Mouse (Mus musculus) B cell, adult 2 months (primary cell): ENCODE data around the gene Tbl3.
"Not testable (repeated sequence)": the region's sequence is repeated elsewhere in the genome, so short reads cannot be mapped to it uniquely, and the experiment has no call there.

ENCODE experiments used
- DNase-seq, 2 experiments: peaks; one replicate each; pipeline ENCODE4 v3.0.0; 2022

Gene Tbl3

DNA sequence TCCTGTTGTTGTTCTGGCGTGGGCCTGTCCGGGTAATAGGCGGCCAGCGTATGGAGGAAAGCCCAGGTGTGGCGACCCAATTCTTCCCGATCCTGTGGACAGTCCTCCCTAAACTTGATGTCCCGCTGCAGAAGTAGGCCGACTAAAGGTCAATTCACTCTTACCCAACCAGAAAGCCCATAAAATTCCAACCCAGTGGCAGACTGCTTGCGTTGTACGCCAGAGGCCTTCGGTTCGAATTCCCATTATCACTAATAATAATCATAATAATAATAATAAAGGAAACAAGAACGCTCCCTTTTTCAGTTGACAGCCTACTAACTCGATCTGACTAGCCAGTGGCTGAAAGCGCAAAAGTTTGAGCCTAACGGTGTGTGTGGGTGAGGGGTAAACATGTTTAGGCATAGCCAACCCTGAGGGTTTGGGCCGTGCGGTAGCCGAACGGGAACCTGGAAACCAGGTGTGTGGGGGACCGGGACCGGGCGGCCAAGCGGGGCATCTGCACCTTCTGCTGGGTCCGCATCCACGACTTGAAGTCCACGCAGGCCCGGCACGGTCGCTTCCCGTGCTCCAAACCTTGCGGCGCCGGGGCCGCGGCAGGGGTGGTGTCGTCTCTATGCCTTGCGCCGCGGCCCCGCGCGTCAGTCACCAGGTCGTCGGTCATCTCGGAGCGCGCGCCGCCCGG, 12.0 kb downstream of the Tbl3 start:
- no peak for DNase-seq

DNA sequence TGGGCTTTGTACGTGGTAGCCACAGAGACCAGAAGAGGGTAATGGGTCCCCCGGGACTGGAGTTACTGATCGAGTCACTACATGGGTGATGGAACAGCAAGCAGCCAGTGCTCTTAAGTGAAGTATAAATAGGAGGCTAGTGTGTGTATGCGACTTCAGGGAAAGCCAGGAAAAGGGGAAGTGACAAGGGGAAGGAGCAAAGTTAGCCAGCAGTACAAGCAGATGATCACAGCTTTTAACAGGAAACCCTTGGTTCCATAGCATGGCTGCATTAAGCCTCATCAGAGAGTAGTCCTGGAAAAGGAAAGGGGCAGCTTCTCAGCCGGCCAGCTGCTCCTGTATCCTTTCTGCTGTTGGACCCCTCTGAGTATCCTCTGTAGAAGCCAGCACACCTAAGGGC, 15.1 kb downstream of the Tbl3 start:
- no peak for DNase-seq

DNA sequence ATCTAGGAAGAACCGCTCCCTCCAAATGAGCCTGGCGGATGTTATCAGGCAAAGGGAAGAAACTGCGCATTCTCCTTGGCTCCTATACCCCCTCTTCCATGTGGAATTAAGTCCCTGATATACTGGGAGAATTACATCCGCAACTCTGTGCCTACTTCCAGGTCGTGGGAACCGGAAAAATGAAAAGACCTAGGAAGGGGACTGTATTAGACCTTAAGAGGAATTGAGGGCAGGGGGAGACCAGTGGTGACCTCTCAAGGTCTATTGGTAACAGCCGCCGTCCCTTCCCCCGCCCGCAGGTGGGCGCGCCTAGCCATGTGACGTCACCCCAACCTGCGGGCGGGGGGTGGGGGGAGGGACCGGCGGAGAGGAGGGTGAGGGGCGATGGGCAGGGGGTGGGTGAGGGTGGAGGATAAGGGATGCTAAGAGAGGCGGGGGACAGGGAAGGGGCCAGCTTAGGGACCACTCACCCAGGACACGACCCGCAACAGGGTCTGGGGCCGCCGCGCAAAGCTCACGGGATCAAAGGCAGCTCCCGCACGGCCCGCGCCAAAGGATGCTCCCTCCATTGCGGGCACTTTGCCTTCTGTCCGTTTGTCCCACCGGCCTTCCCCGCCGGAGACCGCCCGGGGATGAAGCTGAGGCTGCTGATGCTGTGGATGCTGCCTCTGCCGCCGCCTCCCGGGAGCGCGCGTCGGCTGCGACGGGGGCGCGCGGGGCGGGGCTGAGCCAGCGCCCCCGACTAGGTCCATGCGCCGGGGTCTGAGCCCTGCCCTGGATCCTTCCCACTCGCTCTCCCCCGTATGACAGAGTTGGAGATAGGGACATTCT, 18.0 kb downstream of the Tbl3 start, which contains the start of gene Syngr3:
Gene Syngr3, minus strand, starts transcription at position 705 of the 831 bp plus-strand sequence.
- peak in 1 of 2 experiments; percentile 26 for DNase-seq

DNA sequence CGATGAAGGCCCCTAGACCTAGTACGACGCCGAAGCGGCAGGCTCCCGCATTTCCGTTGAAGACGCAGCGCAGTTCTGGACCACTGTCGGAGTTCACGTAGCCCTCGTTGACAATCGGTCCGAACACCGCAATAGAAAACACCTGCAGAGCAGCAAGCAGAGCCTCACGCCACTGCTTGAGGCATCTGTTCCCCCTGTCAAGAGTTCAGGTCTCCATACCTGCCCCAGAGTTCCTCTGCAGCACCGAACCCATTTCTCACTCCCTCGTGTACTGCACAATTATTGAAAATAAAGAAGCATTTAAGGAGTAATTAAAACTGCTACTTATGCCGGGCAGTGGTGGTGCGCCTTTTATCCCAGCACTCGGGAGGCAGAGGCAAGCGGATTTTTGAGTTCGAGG, 19.9 kb downstream of the Tbl3 start:
- no peak for DNase-seq

DNA sequence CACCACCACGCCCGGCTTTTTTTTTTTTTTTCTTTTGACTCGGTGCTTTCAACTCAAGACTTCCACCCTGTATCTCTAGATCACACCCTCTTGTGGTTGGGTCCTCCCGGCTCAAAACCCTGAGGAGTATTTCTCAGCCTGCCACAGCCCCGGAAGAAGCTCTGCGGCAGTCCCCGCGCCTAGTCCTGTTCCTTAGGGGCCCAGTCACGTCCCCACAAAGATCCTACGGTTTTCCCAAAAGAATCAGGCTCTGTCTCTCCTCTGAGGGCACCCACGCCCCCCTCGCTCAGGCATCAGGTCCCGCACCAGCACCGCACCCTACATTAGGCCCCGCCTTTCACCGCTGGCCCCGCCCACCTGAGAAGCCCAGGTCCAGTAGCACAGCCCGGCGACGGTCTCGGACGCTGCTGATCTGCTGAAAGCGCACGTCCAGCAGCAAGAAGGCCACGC, 20.3 kb downstream of the Tbl3 start:
- DNase-seq, result peak; percentile 66 to 68

DNA sequence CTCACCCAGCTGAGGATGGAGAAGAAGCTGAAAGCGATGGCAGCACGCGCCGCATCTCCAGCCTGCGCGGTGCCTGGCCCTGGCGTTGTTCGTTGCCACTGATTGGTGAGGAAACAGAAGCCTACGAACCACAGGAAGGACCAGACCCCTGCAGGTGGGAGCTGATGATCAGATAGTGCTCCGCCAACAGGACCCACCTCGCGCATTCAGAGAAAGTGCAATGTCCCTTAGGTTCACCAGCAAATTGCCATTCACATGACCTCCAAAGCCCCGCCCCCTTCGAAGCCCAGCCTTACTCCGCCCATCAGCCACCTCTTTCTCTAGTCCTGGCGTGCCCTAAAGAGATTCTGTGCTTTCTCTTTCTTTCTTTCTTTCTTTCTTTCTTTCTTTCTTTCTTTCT, 20.9 kb downstream of the Tbl3 start:
- peak; percentile 72 to 78 for DNase-seq

DNA sequence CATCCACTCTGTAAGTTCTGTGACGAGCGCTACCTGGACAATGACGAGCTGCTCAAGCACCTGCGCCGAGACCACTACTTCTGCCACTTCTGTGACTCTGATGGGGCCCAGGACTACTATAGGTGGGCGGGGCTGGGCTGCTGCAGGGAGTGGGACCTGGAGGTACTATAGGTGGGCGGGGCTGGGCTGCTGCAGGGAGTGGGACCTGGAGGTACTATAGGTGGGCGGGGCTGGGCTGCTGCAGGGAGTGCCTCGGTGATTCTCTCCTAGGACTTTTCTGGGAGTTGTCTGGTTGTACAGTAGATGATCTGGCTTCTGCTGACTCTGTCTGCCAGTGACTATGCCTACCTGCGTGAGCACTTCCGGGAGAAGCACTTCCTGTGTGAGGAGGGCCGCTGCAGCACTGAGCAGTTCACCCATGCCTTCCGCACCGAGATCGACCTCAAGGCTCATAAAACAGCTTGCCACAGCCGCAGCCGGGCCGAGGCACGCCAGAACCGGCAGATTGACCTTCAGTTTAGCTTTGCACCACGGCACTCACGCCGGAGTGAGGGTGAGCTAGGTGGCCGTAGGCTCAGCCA, 29.9 kb downstream of the Tbl3 start:
- no peak for DNase-seq

DNA sequence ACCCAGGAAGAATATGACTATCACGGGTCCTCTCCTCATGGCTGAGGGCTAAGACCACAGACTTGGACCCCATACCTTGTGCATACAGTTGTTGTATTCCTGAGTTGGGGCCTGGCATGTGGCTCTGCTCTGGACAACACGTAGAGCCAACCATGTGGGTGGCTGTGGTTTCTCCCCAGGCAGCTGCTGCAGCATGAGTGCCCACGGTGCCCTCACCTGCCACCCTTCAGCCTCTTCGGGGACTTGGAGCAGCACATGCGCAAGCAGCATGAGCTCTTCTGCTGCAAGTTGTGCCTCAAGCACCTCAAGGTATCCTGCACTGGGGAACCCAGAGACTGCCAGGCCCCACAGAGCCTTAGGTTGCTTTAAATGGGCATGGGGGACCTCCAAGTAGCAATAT, 30.6 kb downstream of the Tbl3 start:
- no peak for DNase-seq

DNA sequence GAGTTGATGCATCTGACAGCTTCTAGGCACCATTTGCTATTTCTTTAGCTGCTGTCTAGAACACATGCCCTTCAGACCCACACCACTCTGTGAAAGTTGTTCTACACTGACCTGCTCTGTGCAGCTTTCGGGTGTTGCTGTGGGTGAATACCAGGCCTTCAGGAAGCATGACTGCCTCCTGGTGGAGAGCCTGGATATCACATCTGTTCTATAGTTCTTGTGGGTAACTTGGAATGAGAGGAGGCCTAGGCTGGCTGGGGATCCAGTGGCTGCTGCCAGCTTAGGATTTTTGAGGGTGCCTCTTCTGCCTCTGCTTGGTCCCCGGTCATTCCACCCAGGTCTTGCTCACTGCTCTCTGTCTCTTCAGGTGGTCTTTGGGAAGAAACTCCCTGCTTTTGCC, 31.3 kb downstream of the Tbl3 start:
- DNase-seq, result peak; percentile 82 to 86

DNA sequence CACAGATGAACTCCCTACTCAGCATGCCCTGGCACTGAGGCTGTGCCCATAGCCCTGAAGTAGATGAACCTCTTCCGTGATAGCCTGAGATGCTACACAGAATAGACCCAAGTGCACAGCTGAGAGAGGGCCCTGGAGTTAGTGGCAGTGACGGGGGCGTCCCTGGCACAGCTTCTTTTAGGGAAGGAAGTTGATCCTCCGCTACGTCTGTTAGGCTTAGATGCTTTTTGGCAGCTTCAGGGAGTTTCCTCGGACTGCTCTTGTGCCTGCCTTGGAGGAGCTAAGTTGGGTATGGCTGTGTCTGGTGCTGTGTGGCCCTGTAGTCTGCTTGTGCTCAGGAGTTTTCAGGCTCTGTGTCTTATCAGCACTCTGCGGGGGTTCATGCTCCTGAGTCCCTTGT, 33.2 kb downstream of the Tbl3 start:
- no peak for DNase-seq

DNA sequence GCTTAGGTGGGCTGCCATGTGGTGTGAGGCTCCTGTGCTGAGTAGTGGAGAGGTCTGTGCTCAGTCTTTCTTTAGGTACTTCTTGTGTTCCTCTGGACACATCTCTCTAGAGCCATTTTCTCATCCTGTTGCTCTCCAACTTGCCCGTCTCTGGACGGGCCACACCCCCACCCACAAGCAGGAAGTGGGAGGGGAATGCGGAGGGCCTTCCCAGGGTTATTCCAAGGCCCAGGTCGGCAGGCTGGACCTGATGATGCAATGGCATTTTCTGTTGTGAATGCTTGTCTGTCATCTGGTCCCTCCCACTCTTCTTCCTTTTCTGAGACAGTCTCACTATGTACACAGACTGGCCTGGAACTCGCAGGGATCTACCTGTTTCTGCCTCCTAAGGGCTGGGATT, 35.3 kb downstream of the Tbl3 start:
- DNase-seq, result no peak

DNA sequence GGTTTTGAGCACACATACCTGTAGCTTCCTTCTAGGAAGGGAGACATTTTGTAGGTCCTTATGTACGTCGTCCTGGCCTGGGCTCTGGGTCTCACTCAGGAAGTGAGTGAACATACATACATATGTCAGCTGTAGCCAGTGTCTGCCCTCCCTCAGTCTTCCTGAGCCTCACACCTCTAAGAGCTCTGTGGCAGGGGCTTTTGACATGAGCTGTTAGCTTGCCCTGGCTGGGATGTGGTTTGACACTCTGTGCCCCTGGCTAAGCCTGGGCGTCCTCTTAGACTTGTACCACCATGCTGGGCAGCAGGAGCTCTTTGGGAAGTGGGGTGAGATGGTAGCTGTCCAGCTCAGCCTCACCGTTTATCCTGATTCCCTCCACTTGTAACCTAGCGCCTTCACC, 36.1 kb downstream of the Tbl3 start:
- DNase-seq, result no peak

DNA sequence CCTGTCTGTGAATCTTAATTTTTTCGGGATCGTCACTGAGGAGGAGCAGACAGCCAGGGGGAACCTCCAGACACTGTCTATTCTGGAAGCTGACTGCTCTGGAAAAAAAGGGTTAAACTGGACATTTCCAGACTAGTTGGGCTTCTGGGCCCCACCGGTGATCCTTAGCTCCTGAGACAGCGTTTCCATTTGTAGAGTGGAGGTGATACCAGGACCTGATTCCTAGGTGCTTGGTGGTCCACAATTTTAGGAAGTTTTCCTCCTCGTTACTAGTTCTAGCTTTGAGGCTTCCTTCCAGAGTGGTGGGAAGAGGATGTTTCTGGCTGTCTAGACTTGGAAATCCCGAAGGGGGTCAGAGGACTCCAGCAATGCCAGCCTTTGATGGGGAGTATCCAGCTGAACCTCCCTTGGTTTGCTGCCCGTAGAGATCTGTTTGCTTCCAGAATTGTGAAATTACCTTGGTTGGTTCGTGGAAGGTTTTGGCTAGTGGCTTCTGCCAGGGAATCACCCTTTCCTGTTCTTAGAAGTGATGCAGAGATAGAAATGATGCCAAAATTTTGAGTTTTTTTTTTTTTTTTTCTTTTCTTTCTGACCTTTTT, 37.1 kb downstream of the Tbl3 start:
- DNase-seq, result no peak

DNA sequence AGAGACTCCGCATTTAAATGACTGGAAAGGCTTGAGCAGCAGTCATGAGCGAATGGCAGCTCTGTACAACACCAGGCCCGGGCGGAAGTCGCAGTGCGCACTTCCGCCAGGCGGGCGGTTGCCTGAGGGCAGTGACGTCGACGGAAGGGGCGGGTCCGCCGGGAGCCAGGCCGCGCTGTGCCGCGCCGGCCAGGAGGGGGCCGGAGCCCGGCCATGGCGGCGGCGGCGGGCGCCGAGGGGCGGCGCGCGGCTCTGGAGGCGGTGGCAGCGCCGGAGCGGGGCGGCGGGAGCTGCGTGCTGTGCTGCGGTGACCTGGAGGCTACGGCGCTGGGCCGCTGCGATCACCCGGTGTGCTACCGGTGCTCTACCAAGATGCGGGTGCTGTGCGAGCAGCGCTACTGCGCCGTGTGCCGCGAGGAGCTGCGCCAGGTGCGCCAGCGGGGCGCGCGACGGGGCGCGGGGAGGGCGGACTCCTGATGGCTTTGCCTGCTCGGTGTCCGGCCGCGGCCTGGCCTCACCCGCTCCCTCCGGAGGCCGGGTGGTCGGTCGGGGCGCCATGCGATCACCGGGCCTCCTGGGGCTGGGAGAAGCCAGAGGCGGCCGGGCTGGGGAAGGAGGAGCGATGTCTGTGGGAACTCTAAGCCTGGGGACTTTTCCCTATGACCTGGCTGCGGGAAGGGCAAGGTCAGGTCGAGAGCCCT, 37.8 kb downstream of the Tbl3 start, which contains the start of gene Zfp598:
Gene Zfp598, plus strand, starts transcription at position 143 of the 701 bp plus-strand sequence.
- DNase-seq, result peak; percentile 98 to 99

DNA sequence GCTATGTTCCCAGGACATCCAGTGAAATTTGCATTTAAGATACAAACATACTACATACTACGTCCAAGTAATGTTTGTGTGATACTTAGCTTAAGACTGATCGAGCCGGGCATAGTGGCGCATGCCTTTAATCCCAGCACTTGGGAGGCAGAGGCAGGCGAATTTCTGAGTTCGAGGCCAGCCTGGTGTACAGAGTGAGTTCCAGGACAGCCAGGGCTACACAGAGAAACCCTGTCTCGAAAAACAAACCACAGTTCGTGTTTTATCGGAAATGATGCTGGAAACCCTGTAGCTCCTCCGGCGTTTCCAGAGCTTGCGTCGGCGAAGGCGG, 38.3 kb downstream of the Tbl3 start:
- not testable (repeated sequence) for DNase-seq

DNA sequence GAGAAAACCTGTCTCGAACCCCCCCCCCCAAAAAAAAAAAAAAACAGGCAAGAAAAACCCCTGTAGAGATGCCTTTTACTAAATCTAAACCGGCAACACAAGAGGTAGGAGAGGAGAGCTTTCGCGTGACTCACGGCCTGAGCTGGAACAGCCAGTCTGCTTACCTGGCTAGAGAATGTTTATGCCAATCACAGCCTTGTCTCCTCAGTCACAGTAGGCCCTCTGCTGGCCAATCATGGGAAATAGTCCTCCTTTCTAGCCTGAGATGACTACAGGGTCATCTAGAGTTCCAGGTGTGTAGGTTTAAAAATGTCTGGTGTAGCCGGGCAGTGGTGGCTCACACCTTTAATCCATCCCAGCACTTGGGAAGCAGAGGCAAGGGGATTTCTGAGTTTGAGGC, 40.0 kb downstream of the Tbl3 start:
- peak; percentile 71 to 74 for DNase-seq

DNA sequence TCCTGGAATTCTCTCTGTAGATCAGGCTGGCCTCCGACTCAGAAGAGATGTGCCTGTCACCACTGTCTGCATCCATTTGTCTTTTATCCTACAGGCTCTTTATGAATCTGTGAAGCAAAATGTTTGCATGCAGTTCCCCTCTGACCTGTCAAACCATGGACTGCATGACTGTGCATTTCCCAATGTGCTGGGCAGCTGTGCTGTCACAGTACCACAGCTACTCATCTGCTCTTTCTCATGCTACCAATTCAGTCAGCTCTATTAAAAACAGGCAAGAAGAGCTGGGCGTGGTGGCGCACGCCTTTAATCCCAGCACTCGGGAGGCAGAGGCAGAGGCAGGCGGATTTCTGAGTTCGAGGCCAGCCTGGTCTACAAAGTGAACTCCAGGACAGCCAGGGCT, 40.4 kb downstream of the Tbl3 start:
- DNase-seq, result not testable (repeated sequence)

DNA sequence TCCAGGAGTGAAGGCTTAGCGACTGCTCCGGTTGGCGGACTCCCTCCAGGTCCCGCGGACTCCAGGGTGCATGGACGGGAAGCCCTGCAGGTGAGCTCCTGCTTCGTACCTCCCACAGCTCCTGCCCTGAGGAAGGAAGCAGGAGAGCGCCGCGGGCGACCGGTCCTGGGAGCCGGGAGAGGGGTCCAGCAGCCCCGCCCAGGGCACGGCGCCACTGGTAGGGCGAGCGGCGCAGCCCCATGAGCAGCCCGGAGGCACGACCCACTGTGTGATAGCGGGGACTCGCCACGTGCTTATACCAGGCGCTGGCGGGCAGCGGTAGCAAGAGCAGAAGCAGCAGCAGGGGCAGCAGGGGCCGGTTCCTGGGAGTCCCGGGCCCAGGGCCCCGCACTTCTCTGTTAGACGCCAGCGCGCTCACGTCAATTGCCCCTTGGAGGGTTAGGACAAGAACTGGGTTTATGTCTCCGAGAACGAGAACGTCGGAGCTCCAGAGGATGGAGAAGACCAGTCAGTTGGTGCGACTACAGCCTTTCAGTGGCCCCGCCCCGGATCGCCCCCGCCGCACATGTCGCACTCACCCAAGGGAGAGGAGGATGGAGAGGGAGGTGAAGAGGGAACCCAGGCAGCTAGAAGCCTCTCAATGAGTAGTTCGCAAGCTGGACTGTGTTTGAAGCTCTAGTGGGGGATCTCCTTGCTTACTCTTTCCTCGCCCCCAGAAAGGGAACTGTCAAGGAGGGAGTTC, 49.3 kb downstream of the Tbl3 start, which contains the start of gene Npw:
Gene Npw, minus strand, starts transcription at position 441 of the 742 bp plus-strand sequence.
- DNase-seq, result peak; percentile 33 to 40

DNA sequence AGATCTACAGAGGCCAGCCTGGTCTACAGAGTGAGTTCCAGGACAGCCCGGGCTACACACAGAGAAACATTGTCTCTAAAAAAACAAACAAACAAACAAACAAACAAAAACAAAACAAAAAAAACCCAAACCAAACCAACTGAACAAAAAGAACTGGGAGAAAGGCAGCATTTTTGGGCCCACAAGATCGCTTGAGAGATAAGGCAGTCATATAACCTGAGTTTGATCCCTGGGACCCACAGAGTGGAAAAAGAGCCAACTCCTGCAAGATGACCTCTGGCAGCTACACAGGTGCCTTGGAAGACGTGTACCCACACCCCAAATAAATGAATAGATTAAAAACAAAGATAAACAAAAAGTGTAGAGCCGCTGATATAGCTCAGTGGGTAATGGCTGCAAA, 52.5 kb downstream of the Tbl3 start:
- no peak for DNase-seq

DNA sequence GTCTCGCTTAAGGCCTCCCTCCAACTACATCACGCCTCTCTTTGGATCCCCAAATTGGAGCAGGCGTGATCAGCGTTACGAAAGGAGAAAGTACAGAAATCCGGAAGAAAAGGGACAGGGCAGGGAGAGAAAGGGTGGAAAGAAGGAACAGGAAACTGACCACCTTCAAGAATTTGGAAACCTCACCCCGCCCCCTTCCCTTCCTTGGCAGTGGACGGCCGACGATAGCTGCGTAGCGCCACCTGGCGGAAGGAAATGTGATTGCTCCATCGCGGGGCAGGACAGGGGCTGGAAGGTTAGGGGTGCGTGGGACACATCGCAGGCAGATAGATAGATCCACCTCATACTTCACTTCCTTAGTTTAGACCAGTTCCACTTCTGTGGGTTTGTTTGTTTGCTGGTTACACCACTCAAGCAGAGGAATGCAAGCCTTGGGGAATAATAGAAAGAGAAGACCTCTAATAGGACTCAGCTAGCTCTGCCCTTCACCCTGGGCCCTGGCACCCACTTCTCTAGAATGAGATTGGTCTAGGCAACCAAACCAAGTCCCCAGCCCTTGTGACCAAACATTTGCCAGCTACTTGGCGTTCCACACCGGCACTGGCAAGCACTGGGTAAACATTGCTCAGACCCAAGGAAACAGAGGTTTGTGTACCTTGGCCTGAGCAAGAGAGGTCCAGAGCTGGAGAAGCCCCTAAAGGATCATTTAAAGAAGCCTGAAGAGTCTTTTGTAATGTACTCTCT, 53.3 kb downstream of the Tbl3 start:
- DNase-seq, result peak; percentile 84

DNA sequence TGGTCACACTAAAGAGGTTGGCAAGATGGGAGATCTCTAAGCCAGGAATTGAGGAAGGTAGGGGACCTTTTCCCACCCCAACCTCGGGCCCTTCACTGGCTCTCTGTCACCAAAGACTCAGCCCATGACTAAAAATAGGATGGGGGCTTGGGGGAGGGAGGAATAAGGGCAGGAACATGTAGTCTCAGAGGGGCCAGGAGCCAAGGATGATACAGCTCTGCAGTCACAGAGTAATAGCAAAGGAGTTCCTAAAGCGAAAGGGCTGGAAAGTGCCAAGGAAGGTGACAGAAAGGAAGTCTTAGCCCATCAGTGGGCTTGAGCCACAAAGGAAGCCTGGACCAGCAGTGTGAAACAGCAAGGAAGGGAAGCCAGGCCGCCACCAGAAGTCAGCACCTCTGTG, 55.6 kb downstream of the Tbl3 start:
- DNase-seq, result no peak
